Mouse (Mus musculus): Measurements from ENCODE around the gene Dst.

The Dst gene

DNA sequence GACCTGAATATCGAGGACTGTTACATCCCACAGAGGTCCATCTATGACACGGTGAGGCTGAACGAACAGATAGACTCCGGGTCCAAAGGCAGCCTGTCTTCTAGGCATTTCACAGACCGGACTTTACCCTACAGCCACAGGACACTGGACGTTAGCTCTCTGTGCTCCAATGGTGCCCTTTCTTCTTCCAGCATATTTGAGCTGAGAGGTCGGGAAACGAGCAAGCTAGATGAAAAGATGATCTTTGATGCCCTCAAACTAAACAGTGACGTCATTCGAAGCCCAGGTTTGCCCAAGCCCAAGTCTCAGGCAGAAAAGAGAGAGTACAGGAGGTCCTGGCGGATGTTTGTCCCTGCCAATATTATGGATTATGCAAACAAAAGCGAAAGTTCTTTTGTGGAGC is 329.7 kb downstream of the Dst start:
- no peak for DNase-seq (ENCODE audit: low spot score)

DNA sequence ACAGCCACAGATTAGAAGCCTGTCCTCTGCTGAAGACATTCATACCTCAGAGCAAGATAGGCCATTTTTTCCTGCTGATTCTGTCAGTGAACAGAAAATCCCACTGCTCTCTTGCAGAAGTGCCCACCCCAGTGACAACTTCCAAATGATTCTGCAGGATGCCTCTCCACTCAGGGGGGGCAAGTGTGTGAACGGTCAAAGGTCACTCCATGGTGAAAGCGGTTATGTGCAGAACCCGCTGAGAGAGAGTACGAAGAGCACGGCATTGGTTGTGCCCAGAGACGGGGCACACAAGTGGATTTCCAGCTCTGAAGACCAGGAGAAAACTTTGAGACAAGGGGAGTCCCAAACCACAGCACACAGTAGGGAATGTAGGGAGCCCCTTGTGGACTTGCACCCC is 330.2 kb downstream of the Dst start:
- no peak for DNase-seq (ENCODE audit: low spot score)

DNA sequence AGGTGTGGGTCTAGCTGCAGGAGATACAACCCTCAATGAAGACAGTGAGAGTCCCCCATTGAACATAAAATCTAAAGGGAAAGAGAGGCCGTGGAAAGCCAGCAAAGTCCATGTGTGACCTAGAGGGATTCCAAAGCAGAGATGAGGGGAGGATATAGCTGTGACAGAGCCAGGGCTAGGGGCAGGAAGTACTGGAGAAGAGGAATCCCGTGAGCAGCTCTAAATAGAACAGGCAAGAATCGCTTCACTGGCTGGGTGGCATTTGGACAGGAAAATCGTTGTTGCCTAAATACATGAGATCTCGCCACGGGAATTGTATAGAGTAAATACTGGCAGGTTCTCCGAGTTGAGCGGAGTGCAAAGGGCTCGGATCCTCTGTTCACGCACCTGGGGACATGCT is 336.7 kb downstream of the Dst start:
- DNase-seq (ENCODE audit: low spot score), result no peak

DNA sequence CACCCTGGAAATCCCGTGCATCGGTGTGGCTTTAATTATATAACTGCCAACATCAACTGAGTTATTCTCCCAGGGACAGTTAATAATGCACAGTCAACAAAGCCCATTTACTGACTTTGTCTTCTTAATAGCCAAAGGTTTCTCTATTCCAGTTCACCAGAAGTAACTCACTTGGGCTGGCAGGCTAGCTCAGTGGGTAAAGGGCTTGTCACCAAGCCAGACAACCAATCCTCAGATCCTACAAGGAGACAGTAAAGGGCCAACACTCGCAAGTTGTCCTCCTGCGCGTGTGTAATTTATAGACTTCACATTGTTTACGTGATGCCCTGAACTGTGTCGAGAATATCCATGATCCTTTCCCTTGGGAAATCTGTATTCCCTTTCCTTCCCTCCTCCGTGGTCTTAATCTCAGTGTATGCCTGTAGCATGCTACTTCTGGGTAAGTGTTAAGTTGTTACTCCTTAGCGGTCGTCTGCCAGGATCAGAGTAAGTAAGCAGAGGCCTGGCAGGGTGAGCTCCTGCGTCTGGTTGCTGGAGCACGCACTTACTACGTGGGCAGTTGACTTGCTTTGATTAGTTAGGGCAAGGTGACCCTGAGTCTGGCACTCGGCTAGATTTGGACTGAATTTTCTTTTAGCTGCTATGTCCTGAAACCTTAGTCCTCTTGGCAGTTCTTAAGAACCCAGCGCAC is 338.1 kb downstream of the Dst start:
- DNase-seq (ENCODE audit: low spot score), result no peak

DNA sequence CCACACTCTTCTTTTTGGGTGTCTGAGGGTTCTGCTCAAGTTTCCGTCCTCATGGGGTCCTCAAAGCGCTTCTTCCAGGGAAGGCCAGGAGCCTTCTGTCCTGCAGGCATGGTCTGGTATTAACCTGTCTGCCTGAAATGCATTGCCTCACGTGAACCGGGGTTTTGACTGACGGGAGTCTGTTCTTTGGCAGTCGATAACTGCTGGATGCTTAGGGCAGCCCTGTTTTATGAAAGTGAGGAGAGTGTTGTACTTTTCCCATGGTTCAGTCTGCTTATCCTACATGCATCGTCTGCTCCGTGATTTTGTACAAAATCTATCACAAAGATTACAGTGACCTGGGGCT is 338.6 kb downstream of the Dst start:
- no peak for DNase-seq (ENCODE audit: low spot score)

DNA sequence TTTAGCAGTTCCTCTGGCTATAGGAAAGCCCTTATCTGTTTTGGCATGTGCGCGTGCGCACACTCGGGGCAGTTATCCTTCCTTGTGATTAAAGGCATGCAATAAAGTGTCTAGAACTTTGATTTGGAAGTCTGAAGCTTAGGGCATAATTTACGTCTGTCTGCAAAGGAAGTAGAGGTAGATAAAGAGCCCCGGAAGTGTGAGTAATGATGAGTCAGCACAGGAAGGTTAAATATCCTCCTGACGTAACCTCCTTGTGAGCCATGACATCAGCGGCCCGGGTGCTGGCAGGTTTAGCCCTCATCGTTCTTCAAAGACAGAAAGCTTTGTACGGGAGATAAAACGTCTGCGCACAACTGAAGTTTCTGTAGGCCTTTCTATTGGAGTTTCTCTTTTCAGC is 343.1 kb downstream of the Dst start:
- no peak for DNase-seq (ENCODE audit: low spot score)

DNA sequence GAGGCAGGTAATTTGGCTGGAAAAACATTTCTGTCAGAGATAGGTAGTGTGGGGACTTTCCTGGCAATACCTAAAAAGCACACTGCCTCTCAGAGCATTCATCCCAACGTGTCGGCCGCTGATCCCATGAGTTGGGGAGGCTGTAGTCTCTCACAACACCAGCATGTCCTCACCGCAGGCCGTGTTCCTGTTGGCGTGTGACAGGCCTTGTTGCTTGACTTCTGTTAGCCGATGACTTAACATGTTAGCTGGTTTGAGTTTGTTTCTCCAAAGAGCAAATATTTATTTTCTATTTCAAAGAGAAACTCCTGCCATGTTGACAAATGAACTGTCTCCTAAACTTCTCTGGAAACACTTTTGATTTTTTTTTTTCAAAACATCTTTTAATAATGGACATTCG is 344.2 kb downstream of the Dst start:
- no peak for DNase-seq (ENCODE audit: low spot score)

DNA sequence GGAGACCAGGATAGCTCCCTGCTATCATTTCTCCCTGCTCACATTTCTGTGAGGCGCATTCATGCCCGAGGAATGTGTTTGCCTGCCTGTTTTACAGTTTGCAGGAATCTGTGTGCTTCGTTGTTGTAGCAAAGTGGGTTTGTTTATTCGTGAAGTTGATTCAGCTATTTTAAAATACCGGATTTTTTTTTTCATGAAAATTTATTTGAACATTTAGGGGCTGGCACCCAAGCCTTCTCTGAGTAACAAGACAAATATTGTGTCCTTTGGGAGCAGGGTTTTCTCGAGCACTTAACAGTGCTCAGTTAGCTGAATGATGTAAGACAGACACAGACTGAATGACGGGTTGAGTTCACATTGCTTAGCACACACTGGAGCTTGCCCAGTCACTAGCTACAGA is 345.9 kb downstream of the Dst start:
- DNase-seq (ENCODE audit: low spot score), result no peak

DNA sequence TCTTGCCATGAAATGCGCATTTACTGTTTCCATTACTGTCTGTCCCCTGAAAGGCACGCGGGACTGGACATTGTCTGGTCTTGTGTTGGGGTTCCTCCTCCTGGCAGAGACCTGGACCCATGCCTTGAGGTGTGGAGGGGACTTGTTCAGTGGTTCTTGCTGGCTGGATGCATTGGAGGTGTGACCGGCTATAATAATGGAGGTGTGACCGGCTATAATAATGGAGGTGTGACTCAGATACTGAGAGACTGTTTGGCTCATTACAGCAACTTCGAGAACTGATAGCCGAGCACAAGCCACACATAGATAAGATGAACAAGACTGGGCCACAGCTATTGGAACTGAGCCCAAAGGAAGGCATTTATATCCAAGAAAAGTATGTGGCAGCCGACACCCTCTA is 351.9 kb downstream of the Dst start:
- no peak for DNase-seq (ENCODE audit: low spot score)

DNA sequence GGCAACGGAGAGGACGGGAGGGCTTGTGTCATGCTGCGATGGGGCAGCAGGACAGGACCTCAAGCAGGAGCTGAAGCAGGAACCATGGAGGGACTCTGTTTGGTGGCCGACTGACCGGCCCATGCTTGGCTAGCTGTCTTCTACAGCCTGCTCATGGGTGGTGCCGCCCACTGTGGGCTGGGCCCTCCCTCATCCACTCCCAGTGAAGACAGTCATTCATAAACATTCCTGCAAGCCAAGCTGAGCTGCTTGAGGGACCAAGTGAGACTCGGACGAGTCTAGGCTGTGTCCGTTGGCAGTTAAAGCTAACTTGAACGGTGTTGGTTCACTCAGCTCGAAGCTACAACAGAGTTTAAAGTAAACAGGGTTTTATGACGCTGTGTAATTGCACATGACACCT is 353.0 kb downstream of the Dst start:
- no peak for DNase-seq (ENCODE audit: low spot score)

DNA sequence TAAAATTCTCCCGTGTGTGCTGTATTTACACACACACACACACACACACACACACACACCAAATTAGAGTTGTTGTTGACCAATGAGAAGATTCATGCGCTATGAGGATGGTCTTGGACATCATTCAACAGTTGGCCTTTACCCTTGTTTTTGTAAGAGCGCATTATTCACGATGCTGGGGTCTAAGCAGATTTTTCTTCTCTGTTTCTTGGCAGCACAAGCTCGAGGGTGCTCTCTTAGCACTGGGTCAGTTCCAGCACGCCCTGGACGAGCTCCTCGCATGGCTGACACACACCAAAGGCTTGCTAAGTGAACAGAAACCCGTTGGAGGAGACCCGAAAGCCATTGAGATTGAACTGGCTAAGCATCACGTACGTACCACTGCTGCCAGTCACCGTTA is 360.5 kb downstream of the Dst start:
- DNase-seq (ENCODE audit: low spot score), result no peak

DNA sequence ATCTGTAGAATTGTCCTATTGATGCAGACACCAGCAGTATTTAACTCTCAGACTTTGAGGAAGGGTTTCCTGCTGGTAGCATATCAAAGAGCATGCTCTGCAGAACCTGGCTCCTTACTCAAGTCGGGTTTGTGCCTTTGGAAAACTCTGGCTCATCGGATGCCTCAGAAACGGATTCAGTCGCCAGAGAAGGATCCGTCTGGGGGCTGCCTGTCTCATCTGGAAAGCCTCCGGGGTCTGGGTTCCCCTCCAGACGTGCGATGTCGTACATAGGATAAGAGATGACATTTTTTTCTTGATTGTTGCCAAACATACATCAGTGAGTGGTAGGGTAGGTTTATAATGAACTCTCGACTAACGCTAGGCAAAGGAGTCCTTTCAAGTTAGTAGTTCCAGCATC is 361.6 kb downstream of the Dst start:
- DNase-seq (ENCODE audit: low spot score), result no peak

DNA sequence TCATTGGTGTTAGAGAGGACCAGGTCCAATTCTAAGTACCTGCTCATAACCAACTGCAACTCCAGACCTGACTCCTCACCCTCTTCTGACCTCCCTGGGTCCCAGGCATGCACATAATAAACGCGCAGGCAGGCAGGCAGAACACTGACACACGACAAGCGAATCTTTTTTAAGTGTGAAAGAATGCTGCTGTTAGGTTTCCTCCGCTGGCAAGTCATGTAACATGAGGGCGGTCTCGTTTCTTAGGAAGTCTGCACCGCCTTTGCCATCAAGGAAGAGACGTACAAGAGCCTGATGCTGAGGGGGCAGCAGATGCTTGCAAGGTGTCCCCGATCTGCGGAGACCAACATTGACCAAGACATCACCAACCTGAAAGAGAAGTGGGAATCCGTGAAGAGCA is 365.9 kb downstream of the Dst start:
- DNase-seq (ENCODE audit: low spot score), result no peak

DNA sequence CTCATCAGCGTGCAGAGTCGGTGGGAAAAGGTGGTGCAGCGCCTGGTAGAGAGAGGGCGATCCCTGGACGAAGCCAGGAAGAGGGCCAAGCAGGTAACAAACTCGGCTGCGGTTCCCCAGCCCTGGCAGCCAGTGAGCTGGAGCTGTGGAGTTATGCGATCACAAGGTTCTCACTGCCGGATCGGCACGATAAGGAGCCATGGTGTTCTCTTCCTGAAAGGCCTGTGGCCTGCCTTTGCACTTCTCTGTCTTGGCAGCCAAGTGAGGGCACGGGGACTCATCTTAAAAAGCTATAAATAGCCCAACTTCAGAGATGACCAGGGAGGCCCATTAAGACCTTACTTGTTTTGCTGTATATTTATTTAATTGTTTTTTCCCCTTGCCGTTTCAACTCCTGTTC is 367.8 kb downstream of the Dst start:
- no peak for DNase-seq (ENCODE audit: low spot score)

DNA sequence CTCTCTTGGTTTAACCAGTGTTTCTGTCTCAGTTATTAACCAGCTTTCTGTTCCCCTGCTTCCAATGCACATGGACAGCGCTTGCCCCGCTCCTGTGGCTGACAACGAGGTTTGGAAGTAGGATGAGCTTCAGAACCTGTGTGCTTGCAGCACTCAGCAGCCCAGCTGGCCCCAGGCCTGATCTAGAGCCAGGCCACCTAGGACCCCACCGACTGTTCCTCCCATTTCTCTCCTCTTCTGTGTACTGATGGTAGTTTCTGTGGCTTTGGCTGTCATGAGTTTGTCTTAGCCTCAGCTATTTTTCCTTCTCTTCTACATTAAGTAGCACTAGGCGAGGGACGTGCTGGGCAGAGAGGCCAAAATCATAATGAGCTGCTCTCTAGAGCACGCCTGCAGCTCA is 368.7 kb downstream of the Dst start:
- no peak for DNase-seq (ENCODE audit: low spot score)

DNA sequence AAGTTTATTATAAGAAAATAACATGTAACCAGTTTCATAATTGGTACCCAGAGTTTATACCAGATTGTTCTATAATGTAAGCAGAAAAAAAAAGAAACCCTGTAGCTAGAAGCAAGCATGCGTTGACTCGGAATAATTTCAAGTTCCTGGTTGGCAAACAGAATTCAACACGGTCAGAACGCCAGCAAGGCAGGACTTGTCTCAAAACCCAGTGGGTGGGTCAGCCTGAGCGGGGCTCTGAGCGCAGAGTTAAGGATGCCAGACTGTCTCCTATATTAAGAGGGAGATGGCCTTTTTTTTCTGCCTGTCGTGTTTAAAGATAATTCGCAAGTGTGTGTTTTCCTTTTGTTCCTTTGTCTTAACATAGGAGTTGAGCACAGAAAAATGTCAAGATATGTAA is 369.2 kb downstream of the Dst start:
- DNase-seq (ENCODE audit: low spot score), result no peak

DNA sequence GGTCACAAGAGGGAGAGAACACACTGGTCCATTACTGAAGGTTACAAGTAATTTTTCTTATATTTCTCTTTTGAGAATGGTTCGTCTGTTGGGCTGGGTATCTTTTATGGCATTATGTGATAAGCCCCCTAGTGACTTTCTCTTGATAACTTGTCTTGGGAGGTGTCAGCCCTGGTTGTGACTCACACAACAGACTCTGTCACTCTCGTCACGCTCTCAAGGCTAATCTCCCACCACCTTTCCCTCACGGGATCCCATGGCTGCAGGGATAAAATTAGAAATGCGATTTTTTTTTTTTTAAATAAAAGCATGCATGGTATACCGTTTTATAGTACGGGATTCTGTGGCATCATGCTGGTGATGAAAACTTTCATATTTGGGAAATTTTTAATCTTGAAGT is 375.5 kb downstream of the Dst start:
- DNase-seq (ENCODE audit: low spot score), result no peak

DNA sequence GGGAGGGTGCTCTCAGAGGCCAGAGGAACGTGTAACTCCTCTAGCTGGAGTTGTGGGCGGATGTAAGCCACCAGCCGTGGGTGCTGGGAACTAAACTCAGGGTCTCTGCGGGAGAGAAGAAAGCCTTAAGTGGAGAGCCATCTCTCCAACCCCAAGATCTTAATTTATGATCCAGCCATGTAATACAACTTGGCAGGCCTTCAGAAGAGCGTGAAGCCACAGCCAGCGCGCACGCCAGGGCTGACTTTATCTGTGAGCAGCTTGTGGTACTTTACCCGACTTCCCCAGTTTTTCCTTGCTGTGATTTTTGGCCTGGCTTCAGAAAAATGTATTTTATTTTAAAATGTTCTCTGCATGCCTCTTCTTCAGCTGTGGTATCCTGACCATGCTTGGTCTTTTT is 377.0 kb downstream of the Dst start:
- DNase-seq (ENCODE audit: low spot score), result no peak

DNA sequence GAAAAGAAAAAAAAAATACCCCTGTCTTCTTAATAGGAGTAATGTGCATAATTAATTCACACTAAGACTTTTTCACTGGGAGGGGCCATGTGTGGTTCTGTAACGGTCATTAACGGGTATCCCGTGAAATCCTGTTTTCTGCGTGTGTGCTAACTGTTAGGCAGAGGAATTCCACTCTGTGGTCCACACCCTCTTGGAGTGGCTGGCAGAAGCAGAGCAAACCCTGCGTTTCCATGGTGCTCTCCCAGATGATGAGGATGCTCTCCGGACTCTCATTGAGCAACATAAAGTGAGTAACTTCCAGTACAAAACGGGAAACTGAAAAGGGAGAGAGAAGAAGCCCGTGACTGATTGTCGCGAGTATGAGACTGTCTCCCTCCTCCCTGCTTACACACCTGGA is 379.7 kb downstream of the Dst start:
- no peak for DNase-seq (ENCODE audit: low spot score)

DNA sequence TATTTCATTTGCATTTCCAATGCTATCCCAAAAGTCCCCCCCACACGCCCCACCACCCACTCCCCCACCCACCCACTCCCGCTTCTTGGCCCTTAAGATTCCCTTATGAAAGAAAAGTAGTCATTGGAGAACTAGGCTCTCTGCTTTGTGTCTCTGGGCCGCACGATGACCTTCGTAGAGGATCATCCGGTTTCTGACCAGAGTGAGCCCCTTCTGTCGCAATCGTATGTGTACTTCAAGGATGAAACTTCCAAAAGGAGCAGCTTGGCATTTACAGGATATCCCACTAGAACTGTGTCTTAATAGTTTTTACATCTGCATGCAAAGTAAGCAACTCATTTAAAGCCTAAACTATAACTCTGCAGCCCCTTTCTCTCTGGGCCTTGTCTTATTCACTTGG is 380.2 kb downstream of the Dst start:
- DNase-seq (ENCODE audit: low spot score), result no peak

DNA sequence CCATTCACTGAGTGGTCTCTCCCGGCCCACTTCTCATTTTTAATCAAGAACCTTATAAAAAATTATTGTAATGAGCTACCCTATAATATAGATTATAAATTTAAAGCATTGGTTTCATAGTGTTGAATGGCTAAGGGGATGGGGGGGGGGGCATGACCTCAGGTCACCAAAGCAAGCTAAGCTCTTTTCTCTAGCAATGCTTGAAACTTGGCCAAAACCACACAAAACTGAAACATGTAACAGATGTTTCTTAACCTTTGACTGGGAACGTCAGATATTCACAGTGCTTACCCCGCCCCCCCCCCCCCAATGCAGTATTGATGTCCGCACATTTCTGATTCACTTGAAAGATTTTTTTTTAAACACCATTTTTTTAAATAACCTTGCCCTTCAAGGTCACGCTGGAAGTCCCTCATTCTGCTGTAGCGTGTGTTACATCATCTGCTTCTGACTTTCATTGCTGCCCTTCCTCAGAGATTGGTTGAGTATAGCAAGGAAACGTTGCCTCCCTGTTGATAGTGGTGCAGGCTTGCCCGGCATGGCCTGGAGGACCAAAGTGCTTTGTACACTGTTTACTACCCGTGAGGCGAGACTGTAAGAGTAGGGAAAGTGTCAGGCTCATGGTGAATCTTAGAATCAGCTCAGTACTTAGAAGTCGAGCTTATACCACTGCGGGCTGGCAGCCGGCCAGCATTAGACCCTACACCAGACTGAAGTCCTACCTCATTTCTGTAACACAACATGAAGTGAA is 380.9 kb downstream of the Dst start:
- no peak for DNase-seq (ENCODE audit: low spot score)

DNA sequence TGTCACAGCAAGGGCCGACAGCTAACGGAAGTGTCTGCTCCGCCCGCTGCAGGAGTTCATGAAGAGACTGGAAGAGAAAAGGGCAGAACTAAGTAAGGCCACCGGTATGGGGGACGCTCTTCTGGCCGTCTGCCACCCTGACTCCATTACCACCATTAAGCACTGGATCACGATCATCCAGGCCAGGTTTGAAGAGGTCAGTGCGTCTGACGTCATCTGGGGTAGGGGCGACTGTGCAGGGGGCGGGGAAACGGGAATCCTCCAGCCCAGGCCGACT is 381.4 kb downstream of the Dst start:
- no peak for DNase-seq (ENCODE audit: low spot score)

DNA sequence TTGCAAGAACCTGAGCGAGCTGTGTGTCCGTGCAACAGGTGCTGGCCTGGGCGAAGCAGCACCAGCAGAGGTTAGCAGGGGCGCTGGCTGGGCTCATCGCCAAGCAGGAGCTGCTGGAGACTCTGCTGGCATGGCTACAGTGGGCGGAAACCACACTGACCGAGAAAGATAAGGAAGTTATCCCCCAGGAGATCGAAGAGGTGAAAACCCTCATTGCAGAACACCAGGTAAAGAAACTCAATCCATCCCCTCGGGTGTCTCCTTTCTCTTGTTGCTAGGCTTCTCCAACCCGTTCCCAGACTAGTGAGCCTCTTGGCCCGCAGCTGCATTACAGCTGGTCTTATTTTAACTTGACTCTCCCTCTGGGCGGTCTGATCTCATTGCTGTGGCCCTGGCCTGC is 382.3 kb downstream of the Dst start:
- no peak for DNase-seq (ENCODE audit: low spot score)

DNA sequence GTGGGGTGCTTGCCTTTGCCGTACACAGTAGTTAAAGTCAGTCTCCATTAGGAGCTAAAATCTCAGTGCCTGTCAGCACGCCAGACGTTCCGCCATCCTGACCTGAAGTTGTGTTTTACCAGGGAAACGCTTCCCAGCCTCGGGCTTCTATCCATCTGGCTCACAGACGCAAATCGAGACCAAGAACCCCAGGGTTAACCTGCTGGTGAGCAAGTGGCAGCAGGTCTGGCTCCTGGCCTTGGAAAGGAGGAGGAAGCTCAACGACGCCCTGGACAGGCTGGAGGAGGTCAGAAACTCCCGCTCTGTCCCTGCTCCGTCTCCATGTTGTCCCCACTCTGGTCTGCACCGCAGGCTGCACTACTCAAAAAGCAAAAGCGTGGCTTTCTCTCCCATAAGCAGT is 385.2 kb downstream of the Dst start:
- no peak for DNase-seq (ENCODE audit: low spot score)

DNA sequence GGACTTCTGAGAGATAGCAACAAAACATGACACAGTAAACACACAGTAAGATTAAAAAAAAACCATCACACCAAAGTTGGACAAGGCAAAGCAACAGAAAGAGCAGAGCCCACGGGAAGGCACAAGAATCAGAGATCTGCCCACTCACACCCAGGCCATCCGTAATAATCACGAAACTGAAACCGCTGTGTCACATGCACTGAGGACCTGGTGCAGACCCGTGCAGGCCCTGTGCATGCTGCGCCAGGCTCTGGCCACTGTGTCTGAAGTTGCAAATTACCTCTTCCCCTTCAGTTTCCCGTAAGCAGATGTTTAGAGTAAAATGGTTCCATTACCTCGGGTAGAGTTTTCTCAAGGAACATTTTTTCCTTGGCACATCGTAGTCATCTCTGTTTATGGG is 389.6 kb downstream of the Dst start:
- DNase-seq (ENCODE audit: low spot score), result no peak
